ENCODE assay signal across 18 mouse cellular contexts in genomic region chr5:5372936-5373335, GRCm38 (mm10). TPM values are rescaled to one million over a fixed set of nuclear protein-coding genes. Genes with fewer than 3 reads are reported as not detected.
A peak's percentile ranks its signal among the peaks of the same experiment; 100 is the strongest.
DNase-seq lines count a peak whose midpoint lies in the region; ATAC-seq and TF ChIP-seq lines count a peak whose summit lies in the region.
"Had no signal": no experiment of that assay in that cellular context is flagged by ENCODE, and none has a peak within 500 bp of the region (broad histone marks: within the 10 kb centered on the region; RNA-seq: fewer than 3 reads in every experiment).

No protein-coding gene starts in this region.

- no peaks in the 10 kb centered on the region for H3K36me3 ChIP-seq in forebrain, embryonic 14.5 days (ENCODE audit: control insufficient read depth, insufficient read depth, low read length)
- H3K36me3 ChIP-seq in forebrain, postnatal 0 days (ENCODE audit: insufficient read depth): no peaks in the 10 kb centered on the region
- H3K36me3 ChIP-seq in hindbrain, embryonic 15.5 days: no peaks in the 10 kb centered on the region
- H3K36me3 ChIP-seq: embryonic facial prominence, embryonic 13.5 days; G1E; liver, embryonic 12.5 days; midbrain, embryonic 10.5 days had no signal

- TF ChIP-seq CTCF in forebrain, postnatal 0 days (IDR thresholded peaks at IDR 0.05; ENCODE audit: low read depth): no peak

- H3K9me3 ChIP-seq in forebrain, embryonic 14.5 days (replicated peaks; ENCODE audit: control insufficient read depth, low read length): no peaks in the 10 kb centered on the region
- no peaks in the 10 kb centered on the region for H3K9me3 ChIP-seq in forebrain, postnatal 0 days (ENCODE audit: low read length)
- no peaks in the 10 kb centered on the region for H3K9me3 ChIP-seq in hindbrain, embryonic 15.5 days
- H3K9me3 ChIP-seq: embryonic facial prominence, embryonic 13.5 days; G1E; liver, embryonic 12.5 days; midbrain, embryonic 10.5 days had no signal

- H3K4me1 ChIP-seq in forebrain, embryonic 14.5 days (ENCODE audit: control insufficient read depth, insufficient read depth, low read length): peaks cover 11% of the 10 kb centered on the region
- no peaks in the 10 kb centered on the region for H3K4me1 ChIP-seq in forebrain, postnatal 0 days (ENCODE audit: insufficient read depth)
- H3K4me1 ChIP-seq in hindbrain, embryonic 15.5 days (replicated peaks): peaks cover 13% of the 10 kb centered on the region

- H3K27ac ChIP-seq in forebrain, embryonic 14.5 days (ENCODE audit: low read depth, low read length): no peak overlapping the region
- no peak overlapping the region for H3K27ac ChIP-seq in forebrain, postnatal 0 days (ENCODE audit: low read depth, low read length)
- 0 out of 2 replicates have a peak overlapping the region, but pooled peaks have one; percentile 49 for H3K27ac ChIP-seq in hindbrain, embryonic 15.5 days (replicated peaks)
- H3K27ac ChIP-seq: embryonic facial prominence, embryonic 13.5 days; layer of hippocampus, adult 2 months; liver, embryonic 12.5 days; midbrain, embryonic 10.5 days had no signal

- peak; percentile 37; the same call in 1 of the 2 replicates for ATAC-seq in forebrain, embryonic 14.5 days
- ATAC-seq in forebrain, postnatal 0 days: no peak
- ATAC-seq in hindbrain, embryonic 15.5 days (ENCODE audit: low FRiP score, low read depth): no peak
- ATAC-seq: liver, embryonic 12.5 days had no signal

- no peaks in the 10 kb centered on the region for H3K27me3 ChIP-seq in forebrain, embryonic 14.5 days (replicated peaks; ENCODE audit: control insufficient read depth, insufficient read depth, low read length)
- no peaks in the 10 kb centered on the region for H3K27me3 ChIP-seq in forebrain, postnatal 0 days (ENCODE audit: insufficient read depth, low read length)
- no peaks in the 10 kb centered on the region for H3K27me3 ChIP-seq in hindbrain, embryonic 15.5 days
- H3K27me3 ChIP-seq: embryonic facial prominence, embryonic 13.5 days had no signal

- peak; percentile 29 for DNase-seq in forebrain, embryonic 14.5 days (ENCODE audit: low spot score)
- no peak for DNase-seq in forebrain, postnatal 0 days
- peak; percentile 30 for DNase-seq in A20 (ENCODE audit: low read depth, low spot score)
- peak; percentile 22 for DNase-seq in Muller cell, postnatal 12 days (ENCODE audit: inconsistent ontology term)
- DNase-seq in right cerebral cortex, postnatal 36 days (ENCODE audit: low spot score in 2 of 2): no peak
- no peak for DNase-seq in embryo, embryonic 10.5 days (ENCODE audit: low spot score)
- DNase-seq in thymus, postnatal 0 days (ENCODE audit: low spot score): no peak
- DNase-seq: adrenal gland, adult 2 months; kidney, adult 18-20 months; kidney, postnatal 10 days; spleen, adult 18-20 months had no signal

- H3K4me2 ChIP-seq in forebrain, embryonic 14.5 days (ENCODE audit: low read length): no peak overlapping the region
- H3K4me2 ChIP-seq in forebrain, postnatal 0 days (ENCODE audit: low read depth): no peak overlapping the region
- no peak overlapping the region for H3K4me2 ChIP-seq in hindbrain, embryonic 15.5 days
- H3K4me2 ChIP-seq: embryonic facial prominence, embryonic 13.5 days; liver, embryonic 12.5 days had no signal

- no peak overlapping the region for H3K9ac ChIP-seq in forebrain, embryonic 14.5 days (ENCODE audit: low read length)
- no peak overlapping the region for H3K9ac ChIP-seq in forebrain, postnatal 0 days
- no peak overlapping the region for H3K9ac ChIP-seq in hindbrain, embryonic 15.5 days
- H3K9ac ChIP-seq: embryonic facial prominence, embryonic 13.5 days; liver, embryonic 12.5 days had no signal

- H3K4me3 ChIP-seq in forebrain, embryonic 14.5 days (ENCODE audit: low read depth, low read length): no peak overlapping the region
- H3K4me3 ChIP-seq in forebrain, postnatal 0 days (ENCODE audit: low read depth, low read length): no peak overlapping the region
- no peak overlapping the region for H3K4me3 ChIP-seq in hindbrain, embryonic 15.5 days
- H3K4me3 ChIP-seq: embryonic facial prominence, embryonic 13.5 days; layer of hippocampus, adult 2 months; liver, embryonic 12.5 days; midbrain, embryonic 10.5 days; myocyte had no signal

- 34% methylated on average over 5 of the region's 5 CpGs for WGBS in forebrain, embryonic 14.5 days
- WGBS in forebrain, postnatal 0 days: 47% methylated on average over 5 of the region's 5 CpGs
- 32% methylated on average over 5 of the region's 5 CpGs for WGBS in hindbrain, embryonic 15.5 days

RNA-seq across cellular contexts. Expression of gene Cdk14, which starts 47.2 kb away (rescaled TPM):
- 26.6 and 34.8 TPM in 2 replicates for polyA plus RNA-seq in forebrain, embryonic 14.5 days (2014; fragmentation: Nextera tagmentation; extraction: Ambion mirVana)
- total RNA-seq in forebrain, postnatal 0 days (2014; rRNA removed): 40.4 and 54.0 TPM in 2 replicates
- polyA plus RNA-seq in forebrain, postnatal 0 days (2015; fragmentation: Nextera tagmentation; extraction: Ambion mirVana): 22.7 and 34.8 TPM in 2 replicates
- polyA plus RNA-seq in hindbrain, embryonic 15.5 days (2015; fragmentation: Nextera tagmentation; extraction: Ambion mirVana): 44.1 and 47.8 TPM in 2 replicates
- 1.7 and 2.1 TPM in 2 replicates for polyA plus RNA-seq in thymus, postnatal 0 days (2015; fragmentation: Nextera tagmentation; extraction: Ambion mirVana)
- polyA plus RNA-seq: G1E had no signal

Comparison
In these comparisons a context has a peak if more than half of its experiments do, and no peak if none do; other contexts are left out.
1. DNase-seq: peak in forebrain, embryonic 14.5 days (single experiment), A20 (single experiment) and Muller cell, postnatal 12 days (single experiment); none in forebrain, postnatal 0 days (single experiment), right cerebral cortex, postnatal 36 days (0 of 2), embryo, embryonic 10.5 days (single experiment) and thymus, postnatal 0 days (single experiment).